Mouse (Mus musculus): ENCODE data around the gene Frmd6. TPM values are rescaled to one million over a fixed set of nuclear protein-coding genes. Genes with fewer than 3 reads are reported as not detected.

Frmd6 gene
- polyA plus RNA-seq, 1 experiment from 2014 or later, result 14.4 TPM

DNA sequence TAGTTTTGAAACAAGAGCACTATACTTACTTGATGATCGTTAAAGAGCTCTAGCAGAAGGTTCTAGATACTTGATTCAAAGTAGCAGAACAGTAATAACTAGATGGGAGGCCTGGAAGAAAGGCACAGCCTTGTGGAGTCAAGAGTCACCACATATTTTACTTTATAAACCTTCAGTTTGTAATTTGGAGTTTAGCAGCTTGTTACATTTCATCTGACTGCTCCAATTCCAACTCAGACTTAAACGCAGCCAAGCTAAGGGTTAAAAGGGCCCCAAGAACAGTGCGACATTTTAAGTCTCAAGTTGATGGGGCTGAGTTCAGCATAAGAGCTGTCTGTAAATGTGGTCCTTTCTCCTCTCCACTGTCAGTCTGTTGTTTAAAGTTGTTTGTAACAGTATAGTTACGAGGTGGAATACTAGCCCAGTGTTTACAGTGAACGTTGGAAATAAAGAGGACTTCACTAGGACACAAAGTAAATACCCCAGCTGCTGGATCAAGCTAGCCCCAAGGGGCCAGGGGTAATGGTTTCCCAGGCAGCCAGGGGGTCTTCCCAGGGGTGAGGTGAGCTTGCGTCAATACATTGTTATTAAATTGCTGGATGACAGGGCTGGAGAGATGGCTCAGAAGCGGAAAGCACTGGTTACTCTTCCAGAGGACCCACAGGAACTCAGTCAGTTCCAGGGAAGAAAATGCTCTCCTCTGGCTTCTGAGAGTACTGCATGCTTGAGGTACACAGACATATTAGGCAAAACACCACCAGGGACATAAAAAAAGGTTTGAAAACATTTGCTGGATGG, 43.1 kb downstream of the Frmd6 start:
- Histone ChIP-seq H3K27ac (no peak overlapping the region), H3K4me3 (replicated peaks) (no peak overlapping the region), H3K9ac (no peak overlapping the region), H3K4me1 (replicated peaks) (0 out of 2 replicates have a peak, but pooled peaks cover 4% of the 10 kb centered on the region), H3K4me2 (replicated peaks) (no peak overlapping the region), H3K36me3 (no peaks in the 10 kb centered on the region), H3K27me3 (replicated peaks) (no peaks in the 10 kb centered on the region), H3K9me3 (no peaks in the 10 kb centered on the region)
- WGBS, result 41% methylated on average over 7 of the region's 7 CpGs
- no peak for ATAC-seq

DNA sequence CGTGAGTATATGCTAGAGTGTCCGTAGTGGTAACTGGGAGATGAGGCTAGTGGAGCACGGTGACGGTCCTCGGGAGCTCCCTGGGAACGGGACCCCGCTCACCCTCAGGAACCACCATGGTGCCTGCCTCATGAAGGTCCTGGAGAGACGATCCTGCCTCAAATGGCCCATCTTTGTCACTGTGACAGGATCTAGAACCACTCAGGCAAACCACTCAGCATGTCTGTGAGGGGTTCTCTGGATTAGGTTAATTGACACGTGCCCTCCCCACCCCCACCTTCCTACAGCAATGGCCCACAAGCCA, 43.6 kb downstream of the Frmd6 start:
- no peaks in the 10 kb centered on the region for H3K27me3 ChIP-seq (replicated peaks)
- no peaks in the 10 kb centered on the region for H3K9me3 ChIP-seq
- WGBS, result 72% methylated on average over 9 of the region's 9 CpGs
- H3K36me3 ChIP-seq, result no peaks in the 10 kb centered on the region
- 0 out of 2 replicates have a peak, but pooled peaks cover 7% of the 10 kb centered on the region for H3K4me1 ChIP-seq (replicated peaks)
- no peak overlapping the region for H3K4me2 ChIP-seq (replicated peaks)
- ATAC-seq, result no peak
- H3K27ac ChIP-seq, result no peak overlapping the region
- no peak overlapping the region for H3K4me3 ChIP-seq (replicated peaks)
- H3K9ac ChIP-seq, result no peak overlapping the region

DNA sequence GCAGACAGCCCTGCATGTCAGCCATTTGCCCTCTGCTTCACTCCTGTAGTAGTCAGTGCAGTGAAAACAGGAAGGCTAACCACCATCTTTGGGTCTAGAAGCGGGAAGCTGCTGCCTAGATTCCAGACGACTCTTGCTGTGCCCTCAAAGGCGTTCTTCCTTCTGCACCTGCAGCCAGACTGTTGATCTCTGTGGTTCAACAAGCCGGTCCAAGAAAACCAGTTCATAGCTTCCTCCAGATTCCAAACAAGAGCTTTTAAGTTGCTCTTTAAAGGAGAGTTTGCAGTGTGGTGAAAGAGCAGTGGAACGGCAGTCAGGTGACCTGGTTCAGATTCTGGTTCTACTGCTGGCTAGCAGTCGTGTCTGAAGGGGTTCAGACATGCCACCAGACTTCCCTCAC, 48.2 kb downstream of the Frmd6 start:
- H3K27ac ChIP-seq, result no peak overlapping the region; the same call in 1 of the 2 replicates

DNA sequence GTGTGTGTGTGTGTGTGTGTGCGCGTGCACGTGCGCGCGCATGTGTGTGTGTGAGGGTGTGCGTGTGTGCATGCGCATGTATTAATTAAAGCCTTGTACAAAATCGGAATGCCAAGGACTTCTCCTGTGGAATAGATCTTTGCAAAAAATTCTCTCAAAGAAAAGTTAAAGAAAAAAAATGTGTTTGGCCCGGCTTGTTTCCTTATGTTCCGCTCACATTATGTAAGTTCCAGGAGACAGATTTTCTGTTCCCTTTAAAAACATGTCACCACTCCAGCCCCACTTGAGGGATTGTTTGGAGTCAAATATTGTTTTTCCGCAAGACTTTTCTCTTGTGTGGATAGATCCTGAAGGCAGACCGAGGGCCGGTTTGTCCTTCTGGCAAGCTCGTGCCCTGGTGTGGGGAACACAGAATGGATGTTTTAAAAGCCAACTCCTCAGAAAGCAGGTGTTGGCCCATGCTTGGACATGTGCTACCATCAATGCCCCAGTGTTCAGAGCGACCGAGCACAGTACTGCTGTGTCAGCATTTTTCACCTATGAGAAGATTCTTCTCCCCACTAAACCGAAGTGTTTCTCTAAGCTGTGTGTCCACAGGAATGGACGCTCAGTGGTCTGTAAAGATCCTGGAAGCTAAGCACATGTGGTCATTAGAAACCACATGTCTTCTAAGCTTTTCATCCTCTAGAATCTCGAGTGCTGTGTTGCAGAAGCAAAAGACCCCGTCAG, 51.1 kb downstream of the Frmd6 start:
- Histone ChIP-seq H3K4me1 (replicated peaks) (0 out of 2 replicates have a peak, but pooled peaks cover 3% of the 10 kb centered on the region), H3K4me3 (replicated peaks) (no peak overlapping the region), H3K36me3 (no peaks in the 10 kb centered on the region), H3K4me2 (replicated peaks) (no peak overlapping the region), H3K27ac (no peak overlapping the region), H3K9me3 (no peaks in the 10 kb centered on the region), H3K27me3 (replicated peaks) (no peaks in the 10 kb centered on the region), H3K9ac (no peak overlapping the region)
- no peak for ATAC-seq
- WGBS, result 88% methylated on average over 21 of the region's 21 CpGs

More for the DNA sequence above, 48.2 kb downstream of the Frmd6 start:
- Histone ChIP-seq H3K9me3 (no peaks in the 10 kb centered on the region), H3K4me1 (replicated peaks) (0 out of 2 replicates have a peak, but pooled peaks cover 3% of the 10 kb centered on the region), H3K27me3 (replicated peaks) (no peaks in the 10 kb centered on the region), H3K36me3 (no peaks in the 10 kb centered on the region), H3K9ac (no peak overlapping the region), H3K4me3 (replicated peaks) (no peak overlapping the region), H3K4me2 (replicated peaks) (no peak overlapping the region)
- 46% methylated on average over 6 of the region's 6 CpGs for WGBS
- ATAC-seq, result no peak

DNA sequence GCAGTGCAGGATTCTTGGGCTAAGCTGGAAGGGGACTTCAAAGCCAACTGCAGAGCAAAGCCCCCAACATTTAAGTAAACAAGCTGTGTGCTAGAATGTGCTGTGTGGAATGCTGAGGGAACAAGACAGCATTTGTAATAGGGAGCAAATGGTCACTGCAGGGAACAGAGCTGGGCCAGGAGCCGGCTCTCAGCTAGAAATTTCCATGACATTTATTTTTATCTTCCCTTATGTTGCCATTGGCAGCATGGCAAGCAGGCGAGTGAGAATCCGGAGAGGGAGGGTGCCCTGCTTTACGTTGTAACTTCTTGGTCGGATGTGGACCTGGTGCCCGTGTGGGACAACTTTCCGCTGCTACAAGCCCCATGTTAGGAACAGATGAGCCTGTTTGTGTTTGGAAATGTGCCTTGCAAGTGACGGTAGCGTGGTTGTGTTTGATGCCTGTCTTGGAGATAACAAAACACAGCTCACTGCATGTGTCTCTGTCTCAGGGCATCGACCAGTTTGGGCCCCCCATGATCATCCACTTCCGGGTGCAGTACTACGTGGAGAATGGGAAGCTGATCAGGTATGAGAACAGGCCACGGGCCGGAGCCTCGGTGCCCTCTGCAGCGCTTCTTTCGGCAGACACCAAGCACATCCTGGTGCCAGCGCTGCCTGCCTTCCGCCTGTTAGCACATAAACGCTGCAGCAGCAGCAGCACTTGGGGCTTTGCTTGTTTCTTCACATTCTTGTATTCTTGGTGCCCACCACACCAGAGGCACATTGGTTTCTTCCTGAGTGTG, 52.8 kb downstream of the Frmd6 start:
- no peaks in the 10 kb centered on the region for H3K27me3 ChIP-seq (replicated peaks)
- no peak overlapping the region for H3K4me2 ChIP-seq (replicated peaks)
- H3K9ac ChIP-seq, result no peak overlapping the region
- H3K4me3 ChIP-seq (replicated peaks), result no peak overlapping the region
- no peak for ATAC-seq
- no peaks in the 10 kb centered on the region for H3K9me3 ChIP-seq
- H3K4me1 ChIP-seq (replicated peaks), result 0 out of 2 replicates have a peak, but pooled peaks cover 3% of the 10 kb centered on the region
- WGBS, result 84% methylated on average over 20 of the region's 20 CpGs
- no peaks in the 10 kb centered on the region for H3K36me3 ChIP-seq
- no peak overlapping the region for H3K27ac ChIP-seq

DNA sequence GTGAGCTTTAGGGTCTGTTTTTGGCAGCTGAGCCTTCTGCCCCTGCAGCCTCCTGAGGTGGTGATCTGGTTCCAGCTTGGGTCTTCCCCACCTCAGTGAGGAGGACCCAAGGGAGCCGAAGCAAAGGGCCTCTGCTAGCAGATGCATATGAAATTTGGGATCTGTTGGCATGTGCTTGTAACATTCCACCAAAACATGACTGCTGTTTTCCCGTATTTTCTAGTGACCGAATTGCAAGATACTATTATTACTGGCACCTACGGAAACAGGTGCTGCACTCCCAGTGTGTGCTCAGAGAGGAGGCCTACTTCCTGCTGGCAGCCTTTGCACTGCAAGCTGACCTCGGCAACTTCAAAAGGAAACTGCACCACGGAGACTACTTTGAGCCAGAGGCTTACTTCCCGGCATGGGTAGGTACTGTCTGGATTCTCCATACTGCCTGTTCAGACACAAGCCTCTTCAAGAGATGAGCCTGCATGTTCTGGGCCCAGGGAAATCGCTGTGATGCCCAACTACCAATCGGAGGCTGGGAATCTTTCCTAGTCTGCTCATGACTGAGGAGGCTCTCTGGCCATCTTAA, 55.2 kb downstream of the Frmd6 start:
- Histone ChIP-seq H3K27me3 (replicated peaks) (no peaks in the 10 kb centered on the region), H3K4me1 (replicated peaks) (no peaks in the 10 kb centered on the region), H3K4me3 (replicated peaks) (no peak overlapping the region), H3K9ac (no peak overlapping the region), H3K9me3 (no peaks in the 10 kb centered on the region), H3K36me3 (0 out of 2 replicates have a peak, but pooled peaks cover 3% of the 10 kb centered on the region), H3K27ac (no peak overlapping the region), H3K4me2 (replicated peaks) (no peak overlapping the region)
- no peak for ATAC-seq
- WGBS, result 69% methylated on average over 9 of the region's 9 CpGs

DNA sequence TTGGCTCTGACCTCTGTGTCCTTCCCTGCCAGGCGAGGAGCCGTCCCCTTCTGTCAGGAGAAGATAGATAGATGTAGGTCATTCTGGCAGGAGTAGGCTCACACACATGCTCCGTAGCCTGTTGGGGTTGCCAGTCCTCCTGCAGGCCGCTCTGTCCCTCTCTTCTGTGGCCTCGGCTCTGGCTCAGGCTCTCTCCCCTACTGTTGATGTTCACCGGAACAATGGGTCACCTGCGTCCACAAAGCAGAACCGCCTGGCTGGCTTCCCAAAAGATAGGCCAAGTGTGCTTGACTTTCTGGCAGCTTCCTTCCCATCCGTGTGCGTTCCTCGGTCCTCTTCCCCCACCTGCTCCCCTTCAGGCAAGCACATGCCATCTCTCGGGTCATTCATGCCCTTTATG, 56.0 kb downstream of the Frmd6 start:
- no peak overlapping the region for H3K4me3 ChIP-seq (replicated peaks)
- H3K9me3 ChIP-seq, result no peaks in the 10 kb centered on the region
- no peak overlapping the region for H3K27ac ChIP-seq
- ATAC-seq, result no peak
- H3K36me3 ChIP-seq, result 0 out of 2 replicates have a peak, but pooled peaks cover 3% of the 10 kb centered on the region
- 77% methylated on average over 12 of the region's 12 CpGs for WGBS
- no peak overlapping the region for H3K9ac ChIP-seq
- no peaks in the 10 kb centered on the region for H3K4me1 ChIP-seq (replicated peaks)
- no peaks in the 10 kb centered on the region for H3K27me3 ChIP-seq (replicated peaks)
- H3K4me2 ChIP-seq (replicated peaks), result no peak overlapping the region

DNA sequence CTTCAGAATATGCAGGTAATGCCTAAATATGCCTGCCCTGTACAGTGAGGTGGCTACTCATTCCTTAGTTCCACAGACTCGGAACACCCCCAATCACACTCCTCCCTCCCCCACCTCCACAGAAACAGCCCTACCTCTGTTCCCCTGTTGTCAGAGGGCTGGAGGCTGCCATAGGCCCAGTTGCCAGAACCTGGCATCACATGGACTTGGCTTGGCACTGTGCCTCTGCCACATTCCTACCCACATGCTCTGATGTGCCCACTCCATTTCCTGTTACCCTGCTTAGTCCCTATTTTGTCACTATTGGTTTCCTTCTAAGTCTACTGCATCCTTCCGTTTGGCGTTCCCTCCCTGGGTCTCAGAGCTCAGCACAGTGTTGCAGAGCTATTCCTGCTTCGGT, 56.5 kb downstream of the Frmd6 start:
- Histone ChIP-seq H3K27ac (no peak overlapping the region), H3K9me3 (no peaks in the 10 kb centered on the region), H3K4me3 (replicated peaks) (no peak overlapping the region), H3K27me3 (replicated peaks) (no peaks in the 10 kb centered on the region), H3K4me2 (replicated peaks) (no peak overlapping the region), H3K9ac (no peak overlapping the region), H3K4me1 (replicated peaks) (no peaks in the 10 kb centered on the region), H3K36me3 (0 out of 2 replicates have a peak, but pooled peaks cover 3% of the 10 kb centered on the region)
- 92% methylated on average over 4 of the region's 4 CpGs for WGBS
- no peak for ATAC-seq

DNA sequence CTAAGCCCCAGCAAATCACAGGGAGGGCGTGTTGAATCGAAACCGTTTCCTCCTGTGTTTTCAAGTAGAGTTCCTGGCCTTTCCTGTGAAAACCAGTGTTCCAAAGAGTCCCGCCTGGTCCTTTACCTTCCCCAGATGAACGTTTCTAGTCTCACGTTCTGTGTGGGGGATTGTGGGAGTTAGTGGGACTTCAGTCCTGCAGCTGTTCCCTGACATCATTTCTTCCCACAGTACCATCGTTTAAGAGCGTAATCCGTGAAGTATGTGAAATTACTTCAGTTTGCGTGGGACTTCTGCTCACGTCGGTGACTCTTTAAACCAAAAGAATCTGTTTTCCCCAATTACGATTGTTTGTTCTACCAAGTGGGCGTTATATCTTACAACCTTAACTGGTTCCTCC, 57.8 kb downstream of the Frmd6 start:
- Histone ChIP-seq H3K4me3 (replicated peaks) (no peak overlapping the region), H3K4me2 (replicated peaks) (no peak overlapping the region), H3K27ac (no peak overlapping the region), H3K27me3 (replicated peaks) (no peaks in the 10 kb centered on the region), H3K9me3 (no peaks in the 10 kb centered on the region), H3K36me3 (0 out of 2 replicates have a peak, but pooled peaks cover 3% of the 10 kb centered on the region), H3K9ac (no peak overlapping the region), H3K4me1 (replicated peaks) (no peaks in the 10 kb centered on the region)
- ATAC-seq, result no peak
- 89% methylated on average over 14 of the region's 14 CpGs for WGBS

DNA sequence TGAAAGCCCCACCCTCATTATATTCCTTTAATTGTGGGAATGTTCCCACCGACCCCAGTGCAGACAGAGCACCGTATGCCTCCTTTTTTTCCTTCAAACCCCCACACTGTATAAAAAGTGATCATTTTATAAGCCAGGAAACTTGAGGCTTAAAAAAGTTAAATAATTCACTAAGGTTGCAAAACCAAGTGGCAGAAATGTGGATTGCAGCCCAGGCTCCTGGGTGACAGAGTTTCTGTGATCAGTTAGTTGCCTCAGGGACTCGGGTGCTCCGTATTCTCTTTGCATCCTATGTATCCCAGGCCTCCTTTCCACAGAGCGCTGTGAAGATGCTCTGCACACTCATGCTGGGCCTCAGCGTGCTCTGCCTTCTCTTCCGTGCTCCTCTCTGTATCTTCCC, 58.8 kb downstream of the Frmd6 start:
- H3K9ac ChIP-seq, result no peak overlapping the region
- H3K27me3 ChIP-seq (replicated peaks), result no peaks in the 10 kb centered on the region
- ATAC-seq, result no peak
- no peak overlapping the region for H3K27ac ChIP-seq
- H3K4me3 ChIP-seq (replicated peaks), result no peak overlapping the region
- no peaks in the 10 kb centered on the region for H3K4me1 ChIP-seq (replicated peaks)
- 92% methylated on average over 7 of the region's 7 CpGs for WGBS
- H3K36me3 ChIP-seq, result 0 out of 2 replicates have a peak, but pooled peaks cover 3% of the 10 kb centered on the region
- H3K4me2 ChIP-seq (replicated peaks), result no peak overlapping the region
- no peaks in the 10 kb centered on the region for H3K9me3 ChIP-seq

DNA sequence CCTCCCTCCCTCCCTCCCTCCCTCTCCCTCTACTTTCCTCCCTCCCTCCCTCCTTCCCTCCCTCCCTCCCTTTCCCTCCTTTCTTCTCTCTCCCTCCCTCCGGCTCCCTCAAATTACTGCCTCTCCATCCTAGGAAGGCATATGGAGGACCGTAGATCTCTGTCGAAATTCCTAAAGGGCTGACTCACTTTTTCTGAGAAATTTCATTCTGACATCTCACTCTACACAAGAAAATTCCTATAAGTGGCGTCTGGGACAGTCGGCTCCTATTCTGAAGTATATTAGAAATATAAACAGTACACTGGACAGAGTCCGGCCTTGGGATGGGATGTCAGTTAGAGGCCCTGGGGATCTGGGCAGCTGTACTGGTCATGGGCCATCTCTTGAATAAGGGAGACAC, 59.7 kb downstream of the Frmd6 start:
- Histone ChIP-seq H3K4me1 (replicated peaks) (no peaks in the 10 kb centered on the region), H3K9me3 (no peaks in the 10 kb centered on the region), H3K4me2 (replicated peaks) (no peak overlapping the region), H3K27ac (no peak overlapping the region), H3K4me3 (replicated peaks) (no peak overlapping the region), H3K36me3 (0 out of 2 replicates have a peak, but pooled peaks cover 3% of the 10 kb centered on the region), H3K9ac (no peak overlapping the region), H3K27me3 (replicated peaks) (no peaks in the 10 kb centered on the region)
- ATAC-seq, result no peak
- 57% methylated on average over 5 of the region's 6 CpGs for WGBS

DNA sequence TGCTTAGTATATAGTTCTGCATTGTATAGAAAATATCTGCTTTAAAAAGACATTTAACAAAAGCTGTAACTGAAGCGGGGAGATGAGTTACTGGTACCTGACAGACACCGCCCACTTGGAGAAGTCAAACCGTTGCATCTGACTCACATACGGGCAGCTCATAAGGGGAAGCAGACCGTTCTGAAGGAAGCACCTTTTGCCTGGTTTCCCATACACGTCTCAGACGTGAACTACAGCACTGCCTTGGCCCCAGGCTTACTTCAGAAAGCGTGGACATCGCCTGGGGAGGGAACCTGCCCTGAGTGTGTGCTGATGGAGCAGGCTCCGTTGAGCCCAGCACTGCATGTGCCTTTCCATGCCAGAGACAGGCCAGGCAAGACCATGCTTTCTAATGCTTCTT, 60.3 kb downstream of the Frmd6 start:
- no peaks in the 10 kb centered on the region for H3K27me3 ChIP-seq (replicated peaks)
- no peak for ATAC-seq
- no peak overlapping the region for H3K4me2 ChIP-seq (replicated peaks)
- no peak overlapping the region for H3K27ac ChIP-seq
- H3K4me1 ChIP-seq (replicated peaks), result no peaks in the 10 kb centered on the region
- 0 out of 2 replicates have a peak, but pooled peaks cover 3% of the 10 kb centered on the region for H3K36me3 ChIP-seq
- H3K4me3 ChIP-seq (replicated peaks), result no peak overlapping the region
- no peak overlapping the region for H3K9ac ChIP-seq
- 78% methylated on average over 10 of the region's 10 CpGs for WGBS
- no peaks in the 10 kb centered on the region for H3K9me3 ChIP-seq

All from intestine, embryonic 15.5 days (tissue).